Mouse (Mus musculus): ENCODE measurements at regions not wholly inside any gene's neighbourhood (a gene's known extent, or its start where the extent isn't known, plus 50 kb on each side); places are given as distances from the start of the nearest gene placed in this dataset.

GRCm38 (mm10) chr15:69477050-69477449 lies 2976.3 kb upstream of the Lrrc6 start:
- Histone ChIP-seq H3K27me3 (ENCODE audit: control insufficient read depth, insufficient read depth, insufficient read length) (no peaks in the 10 kb centered on the region), H3K4me3 (no peak overlapping the region), H3K79me2 (ENCODE audit: control insufficient read depth, insufficient read depth) (no peaks in the 10 kb centered on the region), H3K36me3 (ENCODE audit: control insufficient read depth, insufficient read depth) (no peaks in the 10 kb centered on the region), H3K4me2 (ENCODE audit: low read depth) (no peak overlapping the region), H3ac (ENCODE audit: control insufficient read depth, insufficient read length) (no peak overlapping the region)
- no peak for TF ChIP-seq MAX (IDR thresholded peaks at IDR 0.05; ENCODE audit: low read depth)
- TF ChIP-seq CEBPB (IDR thresholded peaks at IDR 0.05; ENCODE audit: insufficient read depth, poor library complexity, severe bottlenecking), result no peak
- no peak for TF ChIP-seq SRF (IDR thresholded peaks at IDR 0.05; ENCODE audit: control insufficient read depth, insufficient read length, low read depth)
- TF ChIP-seq TCF3 (IDR thresholded peaks at IDR 0.05; ENCODE audit: insufficient read length, low read depth), result no peak
- no peak for TF ChIP-seq MYOG (IDR thresholded peaks at IDR 0.05; ENCODE audit: control insufficient read depth in 1 of 3, insufficient read depth in 1 of 3, insufficient read length in 2 of 3, low read depth in 2 of 3)

- no peak overlapping the region for H3K4me3 ChIP-seq
- no peaks in the 10 kb centered on the region for H3K79me2 ChIP-seq (ENCODE audit: control insufficient read depth, insufficient read depth)
- no peak overlapping the region for H3ac ChIP-seq (ENCODE audit: control insufficient read depth, insufficient read length)
- TF ChIP-seq TCF3 (IDR thresholded peaks at IDR 0.05; ENCODE audit: insufficient read length, low read depth) (no peak), TCF12 (IDR thresholded peaks at IDR 0.05; ENCODE audit: insufficient read depth, poor library complexity, severe bottlenecking) (no peak), POLR2A (IDR thresholded peaks at IDR 0.05; ENCODE audit: insufficient read length, low read depth) (no peak), CEBPB (IDR thresholded peaks at IDR 0.05; ENCODE audit: insufficient read depth, poor library complexity, severe bottlenecking) (no peak), MYOG (IDR thresholded peaks at IDR 0.05; ENCODE audit: control insufficient read depth in 1 of 3, insufficient read depth in 1 of 3, insufficient read length in 2 of 3, low read depth in 2 of 3) (no peak), USF1 (IDR thresholded peaks at IDR 0.05; ENCODE audit: low read depth) (no peak), MYOD1 (IDR thresholded peaks at IDR 0.05; ENCODE audit: control insufficient read depth in 1 of 3, insufficient read length in 2 of 3, low read depth in 2 of 3) (no peak), MAX (IDR thresholded peaks at IDR 0.05; ENCODE audit: low read depth) (no peak), E2F4 (IDR thresholded peaks at IDR 0.05; ENCODE audit: insufficient read depth) (no peak), REST (IDR thresholded peaks at IDR 0.05; ENCODE audit: insufficient read depth, insufficient read length) (no peak), POLR2AphosphoS2 (IDR thresholded peaks at IDR 0.05; ENCODE audit: insufficient read length, low read depth) (no peak), SRF (IDR thresholded peaks at IDR 0.05; ENCODE audit: control insufficient read depth, insufficient read length, low read depth) (no peak)
- no peaks in the 10 kb centered on the region for H3K36me3 ChIP-seq (ENCODE audit: control insufficient read depth, insufficient read depth)
- no peaks in the 10 kb centered on the region for H3K27me3 ChIP-seq (ENCODE audit: control insufficient read depth, insufficient read depth, insufficient read length)
- no peak overlapping the region for H3K4me2 ChIP-seq (ENCODE audit: low read depth)
Observed at GRCm38 (mm10) chr15:69469566-69469965, 2968.9 kb upstream of the Lrrc6 start.

GRCm38 (mm10) chr15:69460581-69461194 lies 2960.0 kb upstream of the Lrrc6 start:
- no peak for TF ChIP-seq TCF3 (IDR thresholded peaks at IDR 0.05; ENCODE audit: insufficient read length, low read depth)
- TF ChIP-seq MYOG (IDR thresholded peaks at IDR 0.05; ENCODE audit: control insufficient read depth in 1 of 3, insufficient read depth in 1 of 3, insufficient read length in 2 of 3, low read depth in 2 of 3), result no peak
- no peak for TF ChIP-seq TCF12 (IDR thresholded peaks at IDR 0.05; ENCODE audit: insufficient read depth, poor library complexity, severe bottlenecking)
- no peak for TF ChIP-seq USF1 (IDR thresholded peaks at IDR 0.05; ENCODE audit: low read depth)
- TF ChIP-seq REST (IDR thresholded peaks at IDR 0.05; ENCODE audit: insufficient read depth, insufficient read length), result no peak
- no peak for TF ChIP-seq CEBPB (IDR thresholded peaks at IDR 0.05; ENCODE audit: insufficient read depth, poor library complexity, severe bottlenecking)
- no peak for TF ChIP-seq POLR2AphosphoS2 (IDR thresholded peaks at IDR 0.05; ENCODE audit: insufficient read length, low read depth)
- TF ChIP-seq MAX (IDR thresholded peaks at IDR 0.05; ENCODE audit: low read depth), result no peak
- Histone ChIP-seq H3K79me2 (ENCODE audit: control insufficient read depth, insufficient read depth) (no peaks in the 10 kb centered on the region), H3K4me2 (ENCODE audit: low read depth) (no peak overlapping the region), H3K36me3 (ENCODE audit: control insufficient read depth, insufficient read depth) (no peaks in the 10 kb centered on the region), H3ac (ENCODE audit: control insufficient read depth, insufficient read length) (no peak overlapping the region), H3K4me3 (no peak overlapping the region), H3K27me3 (ENCODE audit: control insufficient read depth, insufficient read depth, insufficient read length) (no peaks in the 10 kb centered on the region)

- TF ChIP-seq USF1 (IDR thresholded peaks at IDR 0.05; ENCODE audit: low read depth), result no peak
- TF ChIP-seq POLR2A (IDR thresholded peaks at IDR 0.05; ENCODE audit: insufficient read length, low read depth), result no peak
- TF ChIP-seq MYOD1 (IDR thresholded peaks at IDR 0.05; ENCODE audit: control insufficient read depth in 1 of 3, insufficient read length in 2 of 3, low read depth in 2 of 3), result no peak
- no peak for TF ChIP-seq MAX (IDR thresholded peaks at IDR 0.05; ENCODE audit: low read depth)
Observed at GRCm38 (mm10) chr15:69457473-69457872, 2956.8 kb upstream of the Lrrc6 start.

GRCm38 (mm10) chr15:69456191-69456770 lies 2955.6 kb upstream of the Lrrc6 start:
- Histone ChIP-seq H3K79me2 (ENCODE audit: control insufficient read depth, insufficient read depth) (no peaks in the 10 kb centered on the region), H3K27me3 (ENCODE audit: control insufficient read depth, insufficient read depth, insufficient read length) (no peaks in the 10 kb centered on the region), H3K4me2 (ENCODE audit: low read depth) (no peak overlapping the region), H3K36me3 (ENCODE audit: control insufficient read depth, insufficient read depth) (no peaks in the 10 kb centered on the region), H3K4me3 (no peak overlapping the region), H3ac (ENCODE audit: control insufficient read depth, insufficient read length) (no peak overlapping the region)
- no peak for TF ChIP-seq POLR2A (IDR thresholded peaks at IDR 0.05; ENCODE audit: insufficient read length, low read depth)
- TF ChIP-seq TCF3 (IDR thresholded peaks at IDR 0.05; ENCODE audit: insufficient read length, low read depth), result no peak
- TF ChIP-seq MAX (IDR thresholded peaks at IDR 0.05; ENCODE audit: low read depth), result no peak
- TF ChIP-seq REST (IDR thresholded peaks at IDR 0.05; ENCODE audit: insufficient read depth, insufficient read length), result no peak
- TF ChIP-seq E2F4 (IDR thresholded peaks at IDR 0.05; ENCODE audit: insufficient read depth), result no peak
- no peak for TF ChIP-seq CEBPB (IDR thresholded peaks at IDR 0.05; ENCODE audit: insufficient read depth, poor library complexity, severe bottlenecking)
- TF ChIP-seq USF1 (IDR thresholded peaks at IDR 0.05; ENCODE audit: low read depth), result no peak
- TF ChIP-seq MYOG (IDR thresholded peaks at IDR 0.05; ENCODE audit: control insufficient read depth in 1 of 3, insufficient read depth in 1 of 3, insufficient read length in 2 of 3, low read depth in 2 of 3), result no peak
- no peak for TF ChIP-seq MYOD1 (IDR thresholded peaks at IDR 0.05; ENCODE audit: control insufficient read depth in 1 of 3, insufficient read length in 2 of 3, low read depth in 2 of 3)
- no peak for TF ChIP-seq SRF (IDR thresholded peaks at IDR 0.05; ENCODE audit: control insufficient read depth, insufficient read length, low read depth)
- no peak for TF ChIP-seq POLR2AphosphoS2 (IDR thresholded peaks at IDR 0.05; ENCODE audit: insufficient read length, low read depth)

More at GRCm38 (mm10) chr15:69457473-69457872, 2956.8 kb upstream of the Lrrc6 start:
- Histone ChIP-seq H3K4me2 (ENCODE audit: low read depth) (no peak overlapping the region), H3K36me3 (ENCODE audit: control insufficient read depth, insufficient read depth) (no peaks in the 10 kb centered on the region), H3ac (ENCODE audit: control insufficient read depth, insufficient read length) (no peak overlapping the region), H3K27me3 (ENCODE audit: control insufficient read depth, insufficient read depth, insufficient read length) (no peaks in the 10 kb centered on the region), H3K4me3 (no peak overlapping the region), H3K79me2 (ENCODE audit: control insufficient read depth, insufficient read depth) (no peaks in the 10 kb centered on the region)

Data from myocyte (in vitro differentiated cells).